Mouse (Mus musculus) urinary bladder, adult 2 months (tissue): Measurements from ENCODE around the gene Bahcc1. TPM values are rescaled to one million over a fixed set of nuclear protein-coding genes. Genes with fewer than 3 reads are reported as not detected.

Source experiments
- DNase-seq: peaks from one replicate; pipeline ENCODE4 v3.0.0; 2022; ENCODE audit warnings: low spot score
- polyA plus RNA-seq: library from polyadenylated mRNA; depleted of rRNA; stranded (reverse); fragments of >200 nt; gene quantifications from 2 replicates; pipeline ENCODE4 v1.2.3, GENCODE M21; 2012

The Bahcc1 gene
- polyA plus RNA-seq, 1 experiment: 4.3 TPM

- DNase-seq: no peak
Measured at GRCm38 (mm10) chr11:120241981-120242725, 9.4 kb downstream of the Bahcc1 start.

- no peak for DNase-seq
Measured at GRCm38 (mm10) chr11:120242726-120243530, 10.2 kb downstream of the Bahcc1 start.

GRCm38 (mm10) chr11:120243531-120243820 is 10.7 kb downstream of the Bahcc1 start:
- no peak for DNase-seq

- no peak for DNase-seq
Measured at GRCm38 (mm10) chr11:120248160-120248793, 15.5 kb downstream of the Bahcc1 start.

- no peak for DNase-seq
Measured at GRCm38 (mm10) chr11:120248899-120249298, 16.2 kb downstream of the Bahcc1 start.

GRCm38 (mm10) chr11:120250991-120251949 is 18.5 kb downstream of the Bahcc1 start:
- no peak for DNase-seq

- no peak for DNase-seq
Measured at GRCm38 (mm10) chr11:120251950-120252308, 19.2 kb downstream of the Bahcc1 start.

GRCm38 (mm10) chr11:120252398-120252797 is 19.7 kb downstream of the Bahcc1 start:
- DNase-seq: no peak

- no peak for DNase-seq
Measured at GRCm38 (mm10) chr11:120252843-120253645, 20.3 kb downstream of the Bahcc1 start.

GRCm38 (mm10) chr11:120253646-120254315 is 21.0 kb downstream of the Bahcc1 start:
- no peak for DNase-seq

GRCm38 (mm10) chr11:120254420-120254819 is 21.7 kb downstream of the Bahcc1 start:
- no peak for DNase-seq

- no peak for DNase-seq
Measured at GRCm38 (mm10) chr11:120255038-120255437, 22.3 kb downstream of the Bahcc1 start.

GRCm38 (mm10) chr11:120255499-120255898 is 22.8 kb downstream of the Bahcc1 start:
- no peak for DNase-seq

- DNase-seq: no peak
Measured at GRCm38 (mm10) chr11:120256108-120256507, 23.4 kb downstream of the Bahcc1 start.

- no peak for DNase-seq
Measured at GRCm38 (mm10) chr11:120256543-120256942, 23.8 kb downstream of the Bahcc1 start.

GRCm38 (mm10) chr11:120256981-120257820 is 24.5 kb downstream of the Bahcc1 start:
- no peak for DNase-seq

GRCm38 (mm10) chr11:120257911-120258310 is 25.2 kb downstream of the Bahcc1 start:
- no peak for DNase-seq

GRCm38 (mm10) chr11:120258896-120259689 is 26.3 kb downstream of the Bahcc1 start:
- no peak for DNase-seq
